Mouse (Mus musculus) hindbrain, embryonic 14.5 days (tissue): ENCODE measurements at regions not wholly inside any gene's neighbourhood (a gene's known extent, or its start where the extent isn't known, plus 50 kb on each side); places are given as distances from the start of the nearest gene placed in this dataset.

Source experiments
- ATAC-seq: fragments of 200-750 bp; cut with Nextera tagmentation; 2 replicates; pipeline ENCODE4 v1.8.0; 2017; ENCODE audit warnings: moderate number of reproducible peaks, mild to moderate bottlenecking, moderate TSS enrichment, moderate library complexity; ENCODE audit not compliant: low FRiP score
- DNase-seq: peaks from one replicate; pipeline ENCODE4 v3.0.0-alpha.2; 2015; ENCODE audit warnings: low spot score
- H3K27ac ChIP-seq: fragments of 300-500 bp; sonication (generic); 2 replicates; pipeline ENCODE4 v1.5.1; 2014; ENCODE audit warnings: mild to moderate bottlenecking, moderate library complexity
- H3K27me3 ChIP-seq: fragments of 300-500 bp; sonication (generic); 2 replicates; pipeline ENCODE4 v1.6.1; 2014; ENCODE audit warnings: mild to moderate bottlenecking, low read length, mixed read lengths; ENCODE audit not compliant: control insufficient read depth, insufficient read depth
- H3K36me3 ChIP-seq: fragments of 300-500 bp; sonication (generic); replicated peaks from 2 replicates; pipeline ENCODE4 v1.6.1; 2014; ENCODE audit not compliant: control insufficient read depth, insufficient read depth
- H3K4me1 ChIP-seq: fragments of 300-500 bp; sonication (generic); replicated peaks from 2 replicates; pipeline ENCODE4 v1.6.1; 2014; ENCODE audit warnings: antibody characterized with exemption, low read length, mixed read lengths; ENCODE audit not compliant: control insufficient read depth, insufficient read depth
- H3K4me2 ChIP-seq: fragments of 300-500 bp; sonication (generic); replicated peaks from 2 replicates; pipeline ENCODE4 v1.6.1; 2014; ENCODE audit warnings: mild to moderate bottlenecking, moderate library complexity
- H3K4me3 ChIP-seq: fragments of 300-500 bp; sonication (generic); replicated peaks from 2 replicates; pipeline ENCODE4 v1.5.1; 2014; ENCODE audit warnings: mild to moderate bottlenecking, low read length
- H3K9ac ChIP-seq: fragments of 300-500 bp; sonication (generic); 2 replicates; pipeline ENCODE4 v1.6.1; 2014
- H3K9me3 ChIP-seq: fragments of 300-500 bp; sonication (generic); 2 replicates; pipeline ENCODE4 v1.6.1; 2016; ENCODE audit warnings: low read length; ENCODE audit not compliant: control insufficient read depth
- WGBS: fragments of 180-500 bp; shearing (Covaris S2); extraction: QIAGEN DNeasy Blood & Tissue Kit; methylation state at CpG from one replicate; pipeline ENCODE4 v1.1.7; 2014; 5-methylcytosine and 5-hydroxymethylcytosine counted together

GRCm38 (mm10) chr11:84708222-84708730 lies 111.0 kb downstream of the Mrm1 start:
- no peak for DNase-seq
- Histone ChIP-seq H3K9ac (no peak overlapping the region), H3K4me3 (no peak overlapping the region), H3K4me1 (peaks cover 22% of the 10 kb centered on the region), H3K4me2 (no peak overlapping the region), H3K27me3 (0 out of 2 replicates have a peak, but pooled peaks cover 1% of the 10 kb centered on the region), H3K27ac (no peak overlapping the region), H3K9me3 (no peaks in the 10 kb centered on the region), H3K36me3 (no peaks in the 10 kb centered on the region)
- WGBS: 75% methylated on average over 10 of the region's 10 CpGs
- no peak for ATAC-seq

- Histone ChIP-seq H3K4me2 (no peak overlapping the region), H3K4me1 (peaks cover 22% of the 10 kb centered on the region), H3K4me3 (no peak overlapping the region), H3K36me3 (no peaks in the 10 kb centered on the region), H3K9me3 (no peaks in the 10 kb centered on the region), H3K27ac (no peak overlapping the region), H3K27me3 (0 out of 2 replicates have a peak, but pooled peaks cover 5% of the 10 kb centered on the region), H3K9ac (0 out of 2 replicates have a peak overlapping the region, but pooled peaks have one; percentile 14)
- DNase-seq: no peak
- 16% methylated on average over 10 of the region's 10 CpGs for WGBS
- no peak for ATAC-seq
These were observed 111.5 kb downstream of the Mrm1 start for GRCm38 (mm10) chr11:84707772-84708171.

- H3K27me3 ChIP-seq: 0 out of 2 replicates have a peak, but pooled peaks cover 5% of the 10 kb centered on the region
- ATAC-seq (no peak), DNase-seq (no peak)
- H3K36me3 ChIP-seq: no peaks in the 10 kb centered on the region
- 31% methylated on average over 6 of the region's 6 CpGs for WGBS
- H3K9ac ChIP-seq: no peak overlapping the region
- peaks cover 31% of the 10 kb centered on the region for H3K4me1 ChIP-seq
- no peak overlapping the region for H3K4me3 ChIP-seq
- H3K27ac ChIP-seq: peak overlapping the region; percentile 4; the same call in 1 of the 2 replicates
- H3K4me2 ChIP-seq: no peak overlapping the region
- H3K9me3 ChIP-seq: no peaks in the 10 kb centered on the region
These were observed 112.6 kb downstream of the Mrm1 start for GRCm38 (mm10) chr11:84706692-84707091.

GRCm38 (mm10) chr11:84701319-84702175 lies 117.8 kb downstream of the Mrm1 start:
- peak overlapping the region; percentile 12; the same call in 1 of the 2 replicates for H3K9ac ChIP-seq
- H3K9me3 ChIP-seq: no peaks in the 10 kb centered on the region
- H3K4me2 ChIP-seq: peak overlapping the region; percentile 40
- H3K4me1 ChIP-seq: peaks cover 26% of the 10 kb centered on the region
- H3K27ac ChIP-seq: peak overlapping the region; percentile 65
- H3K4me3 ChIP-seq: no peak overlapping the region
- no peaks in the 10 kb centered on the region for H3K36me3 ChIP-seq
- DNase-seq: no peak
- peak; percentile 55; the same call in 1 of the 2 replicates for ATAC-seq
- H3K27me3 ChIP-seq: 0 out of 2 replicates have a peak, but pooled peaks cover 5% of the 10 kb centered on the region
- WGBS: 6% methylated on average over 28 of the region's 28 CpGs

- 41% methylated on average over 5 of the region's 5 CpGs for WGBS
- Histone ChIP-seq H3K36me3 (no peaks in the 10 kb centered on the region), H3K4me1 (peaks cover 21% of the 10 kb centered on the region), H3K9ac (no peak overlapping the region), H3K4me2 (no peak overlapping the region), H3K27ac (no peak overlapping the region), H3K4me3 (no peak overlapping the region), H3K9me3 (no peaks in the 10 kb centered on the region), H3K27me3 (no peaks in the 10 kb centered on the region)
- DNase-seq (no peak), ATAC-seq (no peak)
These were observed 121.8 kb downstream of the Mrm1 start for GRCm38 (mm10) chr11:84697521-84697920.

GRCm38 (mm10) chr11:84692638-84693037 lies 126.7 kb downstream of the Mrm1 start:
- Histone ChIP-seq H3K27ac (no peak overlapping the region), H3K9ac (no peak overlapping the region), H3K27me3 (no peaks in the 10 kb centered on the region), H3K4me1 (peaks cover 19% of the 10 kb centered on the region), H3K4me3 (no peak overlapping the region), H3K36me3 (no peaks in the 10 kb centered on the region), H3K4me2 (no peak overlapping the region), H3K9me3 (no peaks in the 10 kb centered on the region; the same call in 1 of the 2 replicates)
- WGBS: 20% methylated on average over 10 of the region's 10 CpGs
- DNase-seq (no peak), ATAC-seq (no peak)

- ATAC-seq: no peak
- 54% methylated on average over 3 of the region's 3 CpGs for WGBS
These were observed 127.7 kb downstream of the Mrm1 start for GRCm38 (mm10) chr11:84691410-84692148.

GRCm38 (mm10) chr11:84686473-84686872 lies 132.8 kb downstream of the Mrm1 start:
- H3K36me3 ChIP-seq: no peaks in the 10 kb centered on the region
- H3K4me1 ChIP-seq: peaks cover 14% of the 10 kb centered on the region
- DNase-seq (no peak), ATAC-seq (no peak)
- no peak overlapping the region for H3K4me2 ChIP-seq
- no peak overlapping the region for H3K9ac ChIP-seq
- no peaks in the 10 kb centered on the region; the same call in 1 of the 2 replicates for H3K9me3 ChIP-seq
- peak overlapping the region; percentile 74 for H3K27ac ChIP-seq
- no peaks in the 10 kb centered on the region for H3K27me3 ChIP-seq
- no peak overlapping the region for H3K4me3 ChIP-seq
- WGBS: 63% methylated on average over 9 of the region's 9 CpGs

More at GRCm38 (mm10) chr11:84691410-84692148, 127.7 kb downstream of the Mrm1 start:
- H3K9me3 ChIP-seq: no peaks in the 10 kb centered on the region; the same call in 1 of the 2 replicates
- no peaks in the 10 kb centered on the region for H3K27me3 ChIP-seq
- H3K4me3 ChIP-seq: no peak overlapping the region
- no peak overlapping the region for H3K4me2 ChIP-seq
- no peak overlapping the region for H3K9ac ChIP-seq
- H3K4me1 ChIP-seq: peaks cover 15% of the 10 kb centered on the region
- H3K36me3 ChIP-seq: no peaks in the 10 kb centered on the region
- no peak for DNase-seq
- H3K27ac ChIP-seq: no peak overlapping the region

GRCm38 (mm10) chr11:84684325-84684724 lies 135.0 kb downstream of the Mrm1 start:
- DNase-seq (no peak), ATAC-seq (no peak)
- H3K9ac ChIP-seq: no peak overlapping the region
- H3K4me3 ChIP-seq: no peak overlapping the region
- WGBS: 94% methylated on average over 3 of the region's 3 CpGs
- no peaks in the 10 kb centered on the region; the same call in 1 of the 2 replicates for H3K9me3 ChIP-seq
- no peaks in the 10 kb centered on the region; the same call in 1 of the 2 replicates for H3K27me3 ChIP-seq
- no peaks in the 10 kb centered on the region for H3K36me3 ChIP-seq
- H3K4me1 ChIP-seq: no peaks in the 10 kb centered on the region; the same call in 1 of the 2 replicates
- no peak overlapping the region for H3K4me2 ChIP-seq
- H3K27ac ChIP-seq: no peak overlapping the region
